Mouse (Mus musculus) CD4-positive helper T cell, adult 2 months (primary cell): ENCODE measurements at regions not wholly inside any gene's neighbourhood (a gene's known extent, or its start where the extent isn't known, plus 50 kb on each side); places are given as distances from the start of the nearest gene placed in this dataset.

Experiments
- DNase-seq: peaks from one replicate; pipeline ENCODE4 v3.0.0-alpha.2; 2012; ENCODE audit warnings: low read depth, missing footprints, low spot score

GRCm38 (mm10) chr11:25356671-25357586, 853.6 kb downstream of the 5730522E02Rik start:
- no peak for DNase-seq

DNA sequence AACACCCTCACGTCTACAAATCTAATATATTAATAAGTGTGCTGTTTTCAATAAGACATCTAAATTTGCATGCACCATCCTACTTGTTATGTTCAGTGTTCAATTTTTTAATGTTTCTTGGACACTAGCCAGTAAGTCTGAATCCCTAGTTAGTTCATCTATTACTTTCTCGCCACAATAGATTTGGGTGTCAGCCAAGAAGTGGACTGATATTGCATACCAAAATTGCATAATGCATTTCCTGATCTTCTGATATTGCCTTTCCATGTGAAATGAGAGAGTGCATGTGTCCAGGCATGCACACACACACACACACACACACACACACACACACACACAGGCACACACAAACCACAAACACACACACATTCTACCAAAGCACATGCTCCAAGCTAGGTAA, 874.9 kb downstream of the 5730522E02Rik start:
- no peak for DNase-seq

GRCm38 (mm10) chr11:25330696-25331095, 879.9 kb downstream of the 5730522E02Rik start:
- no peak for DNase-seq

GRCm38 (mm10) chr11:25322426-25322825, 888.1 kb downstream of the 5730522E02Rik start:
- no peak for DNase-seq

- DNase-seq: no peak
Measured at GRCm38 (mm10) chr11:25321494-25321893, 889.1 kb downstream of the 5730522E02Rik start.

DNA sequence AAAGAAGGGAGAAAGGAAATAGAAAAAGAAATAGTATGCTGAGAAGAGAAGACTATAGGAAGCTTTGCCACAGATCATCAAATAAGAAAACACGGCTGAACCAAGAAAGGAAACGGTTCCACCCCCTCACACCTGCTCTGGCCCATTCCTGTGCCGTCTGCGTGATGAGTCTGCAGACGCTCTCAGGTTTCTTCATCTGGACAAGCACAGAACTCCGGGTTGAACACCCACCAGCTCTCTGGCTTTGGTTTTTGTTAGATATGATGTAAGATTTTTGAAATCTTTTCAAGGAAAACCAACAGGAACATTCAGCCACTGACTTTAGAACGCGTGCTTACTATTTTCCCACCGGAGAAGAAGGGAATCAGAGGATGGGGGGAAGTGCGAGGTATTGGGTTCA, 895.9 kb downstream of the 5730522E02Rik start:
- DNase-seq: no peak

DNA sequence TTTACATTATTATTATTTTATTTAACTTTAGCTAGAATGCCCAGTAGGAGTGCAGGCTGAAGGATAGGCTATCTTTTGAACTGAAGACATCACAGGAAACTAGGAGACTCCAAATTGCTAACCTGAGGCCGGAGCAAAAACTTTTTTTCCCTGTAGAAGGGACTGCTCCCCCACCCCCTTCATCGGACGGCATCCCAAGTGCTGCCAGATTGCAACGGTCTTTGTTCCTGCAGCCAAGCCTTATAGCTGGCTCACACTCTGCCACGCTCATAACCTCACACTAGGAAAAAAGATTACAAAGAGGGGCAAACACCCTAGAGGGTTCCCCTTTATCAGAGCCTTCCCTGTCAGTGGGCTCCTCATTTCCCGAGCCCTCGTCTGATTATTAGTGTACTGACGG, 896.7 kb downstream of the 5730522E02Rik start:
- no peak for DNase-seq

GRCm38 (mm10) chr11:25313308-25313707, 897.3 kb downstream of the 5730522E02Rik start:
- DNase-seq: no peak

DNA sequence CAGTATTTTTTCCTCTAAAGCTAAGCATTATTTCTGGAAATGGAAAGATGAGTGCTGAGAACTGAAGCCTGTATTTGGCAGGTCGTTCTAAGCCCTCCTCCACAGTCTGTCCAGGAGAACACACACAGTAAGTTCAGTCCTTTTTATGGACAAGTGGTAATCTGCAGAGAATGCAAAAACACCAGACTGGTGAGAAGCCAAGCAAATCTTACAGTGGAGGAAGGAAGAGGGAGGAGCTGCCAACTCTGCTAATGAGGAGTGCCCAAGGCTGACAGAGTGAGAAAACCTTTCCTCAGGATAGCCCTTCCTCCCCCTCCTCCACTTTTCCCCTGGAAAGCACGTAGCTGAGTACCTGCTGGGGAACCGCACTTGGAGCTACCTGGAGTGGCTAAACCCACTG, 899.8 kb downstream of the 5730522E02Rik start:
- DNase-seq: no peak

DNA sequence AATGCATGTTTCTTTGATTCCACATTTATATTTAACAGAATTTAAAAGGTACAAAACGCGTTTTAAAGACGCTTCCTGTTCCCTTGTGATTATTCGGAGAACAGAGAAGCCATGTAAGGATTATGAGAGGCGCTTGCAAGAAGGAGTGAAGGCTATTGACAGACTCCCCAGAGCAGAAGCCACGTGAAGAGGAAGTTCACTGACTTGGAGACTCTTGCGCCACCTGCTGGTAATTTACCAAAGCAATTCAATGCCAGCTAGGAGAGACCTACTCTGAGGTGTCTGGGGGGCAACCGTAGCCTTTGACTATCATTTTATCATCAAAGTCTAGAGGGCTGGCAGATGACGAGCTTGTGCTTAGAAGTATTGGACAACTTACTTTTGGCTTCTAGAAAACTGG, 909.4 kb downstream of the 5730522E02Rik start:
- peak; percentile 11 for DNase-seq

GRCm38 (mm10) chr11:25288346-25288745, 922.2 kb downstream of the 5730522E02Rik start:
- no peak for DNase-seq

- no peak for DNase-seq
Measured at GRCm38 (mm10) chr11:25287458-25288247, 922.9 kb downstream of the 5730522E02Rik start.

DNA sequence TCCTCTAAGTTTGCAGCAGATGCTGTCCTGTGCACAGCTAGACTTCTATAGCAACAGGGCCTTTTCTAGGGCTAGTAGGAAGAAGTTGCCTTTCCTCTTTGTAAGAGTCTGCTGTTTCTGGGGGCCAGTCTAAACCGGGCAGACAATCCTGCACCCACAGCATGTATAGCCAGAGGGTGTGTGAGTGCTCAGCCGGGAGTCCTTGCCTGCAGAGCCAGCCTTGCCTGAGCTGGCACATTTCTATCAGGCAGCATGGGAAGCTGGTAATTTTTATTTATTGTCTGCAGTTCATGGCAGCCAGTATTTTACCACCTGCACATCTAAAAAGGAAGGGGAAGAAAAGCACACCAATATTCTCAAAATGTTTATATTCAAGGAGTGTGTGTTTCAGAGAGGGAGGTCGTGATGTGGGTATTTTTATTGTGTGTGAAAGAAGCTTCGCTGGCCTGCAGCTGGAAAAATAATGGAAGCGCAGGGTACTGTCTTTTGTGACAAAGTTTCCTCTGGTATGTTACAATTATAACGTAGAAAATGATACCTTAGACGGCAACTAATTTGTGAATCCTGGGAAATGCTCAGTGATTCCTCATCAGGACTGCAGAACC, 940.5 kb downstream of the 5730522E02Rik start:
- DNase-seq: no peak

DNA sequence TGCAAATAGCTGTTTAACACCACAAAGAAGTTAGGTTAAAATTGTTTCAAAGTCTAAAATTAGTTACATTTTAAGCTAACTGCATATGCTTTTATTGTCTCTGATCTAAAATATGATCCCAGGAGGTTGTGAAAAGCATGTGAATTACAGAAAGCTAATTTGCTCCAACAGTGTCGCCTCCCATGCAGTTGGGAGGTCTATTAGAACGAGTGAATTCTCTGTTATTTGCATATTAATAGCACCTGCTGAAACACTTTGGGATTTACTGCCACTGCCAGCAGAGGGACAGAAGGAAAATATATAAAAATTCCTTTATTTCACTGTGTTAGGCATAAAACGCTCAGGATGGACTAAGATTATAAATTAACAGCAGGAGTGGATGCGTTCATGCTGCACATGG, 947.7 kb downstream of the 5730522E02Rik start:
- no peak for DNase-seq

DNA sequence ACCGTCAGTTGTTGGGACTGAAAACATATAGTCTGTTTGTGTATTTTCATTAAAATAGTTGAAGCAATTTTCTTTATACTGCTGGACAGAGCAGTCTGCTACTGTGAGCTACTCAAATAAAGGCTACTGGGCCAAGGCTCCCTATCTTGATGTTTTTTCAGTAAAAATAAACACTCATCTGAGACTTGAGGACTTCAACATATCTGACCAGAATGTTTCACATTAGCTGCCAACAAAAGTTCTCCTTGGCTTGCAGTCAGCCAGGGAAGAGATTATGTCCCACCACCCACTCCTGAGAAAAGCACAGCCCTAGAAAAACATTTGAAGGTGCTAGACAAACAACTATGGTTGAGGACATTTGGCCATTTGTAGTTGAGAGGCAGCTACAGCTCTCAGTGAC, 950.9 kb downstream of the 5730522E02Rik start:
- DNase-seq: no peak

GRCm38 (mm10) chr11:25233360-25233890, 977.1 kb downstream of the 5730522E02Rik start:
- no peak for DNase-seq
